Mouse (Mus musculus) liver, embryonic 12.5 days (tissue): ENCODE measurements at regions not wholly inside any gene's neighbourhood (a gene's known extent, or its start where the extent isn't known, plus 50 kb on each side); places are given as distances from the start of the nearest gene placed in this dataset.

ENCODE experiments used
- ATAC-seq: fragments of 200-750 bp; cut with Nextera tagmentation; 2 replicates; pipeline ENCODE4 v1.8.0; 2017; ENCODE audit warnings: moderate number of reproducible peaks, mild to moderate bottlenecking, moderate library complexity
- H3K27ac ChIP-seq: fragments of 300-500 bp; sonication (generic); 2 replicates; pipeline ENCODE4 v1.5.1; 2016; ENCODE audit warnings: mild to moderate bottlenecking
- H3K27me3 ChIP-seq: fragments of 300-500 bp; sonication (generic); replicated peaks from 2 replicates; pipeline ENCODE4 v1.6.1; 2016; ENCODE audit warnings: mild to moderate bottlenecking, moderate library complexity
- H3K36me3 ChIP-seq: fragments of 300-500 bp; sonication (generic); 2 replicates; pipeline ENCODE4 v1.6.1; 2016; ENCODE audit warnings: mild to moderate bottlenecking, moderate library complexity
- H3K4me1 ChIP-seq: fragments of 300-500 bp; sonication (generic); 2 replicates; pipeline ENCODE4 v1.6.1; 2016
- H3K4me2 ChIP-seq: fragments of 300-500 bp; sonication (generic); 2 replicates; pipeline ENCODE4 v1.6.1; 2016; ENCODE audit warnings: mild to moderate bottlenecking, moderate library complexity
- H3K4me3 ChIP-seq: fragments of 300-500 bp; sonication (generic); 2 replicates; pipeline ENCODE4 v1.5.1; 2016; ENCODE audit warnings: mild to moderate bottlenecking, moderate library complexity
- H3K9ac ChIP-seq: fragments of 300-500 bp; sonication (generic); 2 replicates; pipeline ENCODE4 v1.6.1; 2016; ENCODE audit warnings: mild to moderate bottlenecking, moderate library complexity
- H3K9me3 ChIP-seq: fragments of 300-500 bp; sonication (generic); replicated peaks from 2 replicates; pipeline ENCODE4 v1.6.1; 2016; ENCODE audit warnings: mild to moderate bottlenecking, moderate library complexity
- WGBS: fragments of 180-500 bp; shearing (Covaris S2); methylation state at CpG from one replicate; pipeline ENCODE4 v1.1.7; 2016; ENCODE audit not compliant: insufficient replicate concordance; 5-methylcytosine and 5-hydroxymethylcytosine counted together

DNA sequence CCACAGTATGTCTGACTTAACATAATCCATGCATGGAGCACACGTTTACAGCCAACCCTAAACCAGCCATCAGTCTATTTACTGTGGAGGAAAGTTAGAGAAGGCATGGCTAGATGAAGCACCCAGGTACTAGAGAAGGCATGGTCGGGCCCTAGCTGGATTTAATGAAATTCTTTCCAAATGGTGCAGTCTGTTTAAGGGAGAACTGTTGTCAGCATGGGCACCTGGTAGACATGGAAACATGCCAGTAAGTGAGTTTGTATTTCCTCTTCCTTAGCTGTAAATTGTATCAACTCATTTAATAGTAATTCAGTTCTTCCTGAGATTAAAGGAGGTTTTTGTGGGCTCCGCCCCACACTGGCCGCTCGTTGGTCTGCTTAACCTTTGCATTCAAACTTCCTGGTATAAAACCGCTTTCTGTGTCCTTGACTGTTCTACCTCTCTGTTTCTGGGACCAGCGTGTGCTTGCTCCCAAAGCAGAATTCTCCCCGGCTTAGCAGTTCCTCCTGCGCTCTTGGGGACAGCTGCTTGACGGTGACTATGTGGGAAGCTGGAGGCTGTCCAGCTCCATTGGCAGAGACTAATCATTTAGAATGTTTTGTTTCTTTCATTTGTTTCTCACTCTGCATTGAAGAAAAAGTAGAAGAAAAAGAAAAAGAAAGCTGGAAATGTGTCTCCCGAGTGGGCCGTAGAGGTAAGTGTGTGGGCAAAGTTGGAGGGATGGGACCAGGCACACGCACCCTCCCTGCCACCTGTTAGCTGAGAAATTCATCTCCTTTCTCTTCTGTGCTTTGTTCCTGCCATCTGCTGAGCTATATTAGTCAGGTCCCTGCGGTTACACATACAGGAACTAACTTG is 96.0 kb upstream of the St6galnac5 start:
- H3K9ac ChIP-seq = no peak overlapping the region

DNA sequence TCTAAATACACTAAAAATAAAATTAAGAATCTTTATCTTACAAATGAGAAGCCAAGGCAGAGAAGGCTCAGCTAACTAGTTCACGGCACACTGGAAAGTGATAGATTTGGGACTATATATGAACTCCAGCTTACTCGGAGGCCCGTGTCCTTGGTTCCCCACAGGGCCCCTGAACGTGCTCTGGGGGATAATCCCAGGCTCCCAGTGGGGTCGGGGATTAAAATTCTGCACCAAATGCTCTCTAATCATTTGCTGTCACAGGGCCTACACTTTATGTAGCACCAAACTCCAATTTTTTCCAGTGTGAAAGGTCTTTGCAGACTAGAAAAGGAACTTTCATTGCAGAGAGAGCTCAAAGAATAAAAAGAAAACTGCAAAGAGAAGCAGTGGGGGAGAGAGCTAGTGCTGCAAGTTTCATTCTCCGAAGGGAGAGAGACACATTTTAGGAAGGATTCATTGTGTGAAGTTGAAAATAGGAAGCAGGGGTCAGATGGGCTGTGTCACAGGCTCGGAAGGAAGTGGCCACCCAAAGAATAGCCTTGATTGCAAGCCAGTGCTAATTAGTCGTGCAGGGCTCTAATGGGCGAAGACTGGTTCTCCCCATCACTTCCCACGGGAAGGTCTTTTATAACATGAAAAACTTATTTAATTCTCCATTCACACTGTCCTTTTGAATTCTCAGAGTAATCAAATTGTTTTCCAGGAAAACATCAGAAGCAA is 90.3 kb upstream of the St6galnac5 start:
- Histone ChIP-seq H3K4me1 (peaks cover 30% of the 10 kb centered on the region), H3K27ac (no peak overlapping the region), H3K4me3 (no peak overlapping the region), H3K9me3 (no peaks in the 10 kb centered on the region), H3K4me2 (no peak overlapping the region), H3K27me3 (peaks cover 12% of the 10 kb centered on the region; the same call in 1 of the 2 replicates), H3K36me3 (no peaks in the 10 kb centered on the region), H3K9ac (no peak overlapping the region)
- ATAC-seq = no peak
- 54% methylated on average over 10 of the region's 10 CpGs for WGBS

More for the DNA sequence above, 96.0 kb upstream of the St6galnac5 start:
- Histone ChIP-seq H3K27ac (no peak overlapping the region), H3K4me3 (no peak overlapping the region), H3K36me3 (no peaks in the 10 kb centered on the region), H3K27me3 (peaks cover 11% of the 10 kb centered on the region; the same call in 1 of the 2 replicates), H3K4me1 (no peaks in the 10 kb centered on the region), H3K9me3 (no peaks in the 10 kb centered on the region), H3K4me2 (no peak overlapping the region)
- 66% methylated on average over 14 of the region's 14 CpGs for WGBS
- ATAC-seq = no peak

DNA sequence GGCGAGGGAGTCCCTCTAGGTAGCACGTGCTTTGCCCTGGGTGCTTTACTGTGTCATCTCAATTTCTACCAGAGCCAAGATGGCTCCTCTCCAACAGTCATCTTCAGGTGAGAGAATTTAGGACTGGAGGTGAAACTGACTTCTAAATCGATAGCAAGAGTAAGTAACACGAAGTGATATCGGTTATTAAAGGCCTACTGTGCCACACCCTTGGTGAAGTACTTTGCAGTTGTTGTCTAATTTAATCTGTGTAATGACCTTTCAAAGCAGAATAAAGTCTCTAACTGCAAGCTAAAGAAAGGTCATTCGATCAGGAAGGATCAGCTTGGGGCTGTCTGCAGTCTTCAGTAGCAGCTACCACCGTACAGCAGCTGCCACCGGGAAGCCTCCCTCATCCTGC is 89.5 kb upstream of the St6galnac5 start:
- Histone ChIP-seq H3K9ac (no peak overlapping the region), H3K27me3 (peaks cover 14% of the 10 kb centered on the region; the same call in 1 of the 2 replicates), H3K9me3 (no peaks in the 10 kb centered on the region), H3K4me2 (peak overlapping the region; percentile 17), H3K4me3 (no peak overlapping the region), H3K27ac (peak overlapping the region; percentile 46), H3K36me3 (no peaks in the 10 kb centered on the region), H3K4me1 (peaks cover 30% of the 10 kb centered on the region)
- WGBS = 74% methylated on average over 8 of the region's 8 CpGs
- ATAC-seq = peak; percentile 42

DNA sequence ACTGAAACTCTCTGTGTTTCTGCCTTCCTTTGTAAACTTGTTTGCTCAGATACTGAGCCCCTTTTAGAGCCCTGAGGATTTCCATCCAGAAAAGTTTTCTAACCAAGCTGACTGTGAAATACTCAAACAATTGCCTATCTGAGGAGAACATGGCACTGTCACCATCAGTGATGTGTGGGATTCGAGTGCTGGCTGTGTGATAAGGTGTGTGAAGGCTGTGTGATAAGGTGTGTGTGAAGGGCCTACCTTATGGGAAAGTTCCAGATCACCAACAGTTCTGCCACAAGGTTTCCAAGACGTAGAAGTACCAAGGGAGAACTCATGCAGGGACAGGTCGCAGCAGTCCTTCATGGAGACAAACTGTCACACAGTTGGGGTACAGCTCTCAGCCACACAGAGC is 89.1 kb upstream of the St6galnac5 start:
- Histone ChIP-seq H3K27me3 (peaks cover 14% of the 10 kb centered on the region; the same call in 1 of the 2 replicates), H3K9ac (no peak overlapping the region), H3K36me3 (no peaks in the 10 kb centered on the region), H3K4me2 (peak overlapping the region; percentile 17), H3K27ac (peak overlapping the region; percentile 46), H3K9me3 (no peaks in the 10 kb centered on the region), H3K4me1 (peaks cover 30% of the 10 kb centered on the region), H3K4me3 (no peak overlapping the region)
- ATAC-seq = peak; percentile 96
- WGBS = 30% methylated on average over 3 of the region's 3 CpGs

DNA sequence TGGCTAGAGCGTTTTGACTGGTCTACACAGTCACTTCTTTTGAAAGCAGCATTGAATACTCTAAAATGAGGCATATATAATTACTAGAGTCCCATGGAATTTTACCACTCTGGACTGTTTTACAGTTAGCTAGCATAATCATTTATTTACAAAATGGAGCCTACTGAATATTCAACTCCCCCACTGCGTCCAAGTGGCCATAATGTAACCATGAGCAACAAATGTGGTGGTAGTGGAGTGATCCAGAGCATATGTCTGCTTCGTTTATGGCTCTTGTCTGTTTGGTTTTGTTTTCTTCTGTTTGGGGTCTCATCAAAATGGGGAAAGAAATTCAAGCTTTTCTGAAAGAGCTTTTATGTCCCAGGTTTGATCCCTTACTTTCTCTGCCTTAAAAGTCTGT is 83.8 kb upstream of the St6galnac5 start:
- ATAC-seq = no peak

DNA sequence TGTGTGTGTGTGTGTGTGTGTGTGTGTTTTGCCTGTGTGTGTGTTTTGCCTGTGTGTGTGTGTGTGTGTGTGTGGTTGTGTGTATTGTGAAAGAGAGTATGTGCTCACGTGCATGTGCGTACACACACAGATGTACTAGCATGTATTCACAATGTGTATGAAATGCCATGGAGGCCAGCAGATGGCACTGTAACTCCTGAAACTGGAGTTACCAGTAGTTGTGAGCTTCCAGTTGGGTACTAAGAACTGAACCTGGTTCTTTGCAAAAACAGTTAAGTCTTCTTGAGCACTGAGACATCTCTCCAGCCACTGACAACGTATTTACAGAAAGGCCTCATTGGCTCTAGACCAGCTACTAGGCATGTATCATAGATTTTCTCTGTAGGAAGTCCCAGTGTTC is 71.1 kb upstream of the St6galnac5 start:
- WGBS = 81% methylated on average over 3 of the region's 3 CpGs
- H3K36me3 ChIP-seq = no peaks in the 10 kb centered on the region
- no peak overlapping the region for H3K27ac ChIP-seq
- H3K9ac ChIP-seq = no peak overlapping the region
- H3K27me3 ChIP-seq = no peaks in the 10 kb centered on the region
- H3K4me3 ChIP-seq = no peak overlapping the region
- no peak overlapping the region for H3K4me2 ChIP-seq
- no peaks in the 10 kb centered on the region for H3K9me3 ChIP-seq
- no peaks in the 10 kb centered on the region for H3K4me1 ChIP-seq
- ATAC-seq = no peak

More for the DNA sequence above, 83.8 kb upstream of the St6galnac5 start:
- Histone ChIP-seq H3K9ac (no peak overlapping the region), H3K4me2 (no peak overlapping the region), H3K36me3 (no peaks in the 10 kb centered on the region), H3K9me3 (no peaks in the 10 kb centered on the region), H3K4me1 (peaks cover 14% of the 10 kb centered on the region), H3K27ac (no peak overlapping the region), H3K4me3 (no peak overlapping the region), H3K27me3 (0 out of 2 replicates have a peak, but pooled peaks cover 7% of the 10 kb centered on the region)
- 45% methylated on average over 3 of the region's 3 CpGs for WGBS

DNA sequence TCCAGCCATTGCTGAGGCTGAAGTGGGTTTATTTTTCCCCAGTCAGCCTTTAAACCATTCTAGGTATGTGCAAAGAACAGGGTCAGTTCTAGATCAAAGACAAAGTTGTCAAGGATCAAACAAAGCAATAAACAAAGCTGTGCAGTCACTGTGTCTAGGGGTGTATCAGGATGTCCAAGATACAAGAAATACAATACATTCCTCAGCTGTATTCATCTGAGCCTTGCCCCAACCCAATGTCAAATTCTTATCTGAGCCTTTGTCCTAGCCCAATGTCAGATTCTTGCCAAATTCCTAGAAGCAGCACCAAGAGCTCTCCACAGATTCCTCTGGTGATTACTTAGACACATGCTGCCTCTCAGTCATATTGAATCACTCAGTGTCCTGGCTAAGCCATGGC is 69.5 kb upstream of the St6galnac5 start:
- no peak overlapping the region for H3K27ac ChIP-seq
- no peaks in the 10 kb centered on the region for H3K4me1 ChIP-seq
- no peak overlapping the region for H3K4me3 ChIP-seq
- H3K27me3 ChIP-seq = no peaks in the 10 kb centered on the region
- H3K9me3 ChIP-seq = 0 out of 2 replicates have a peak, but pooled peaks cover 3% of the 10 kb centered on the region
- no peaks in the 10 kb centered on the region for H3K36me3 ChIP-seq
- no peak overlapping the region for H3K9ac ChIP-seq
- no peak overlapping the region for H3K4me2 ChIP-seq
- no peak for ATAC-seq

DNA sequence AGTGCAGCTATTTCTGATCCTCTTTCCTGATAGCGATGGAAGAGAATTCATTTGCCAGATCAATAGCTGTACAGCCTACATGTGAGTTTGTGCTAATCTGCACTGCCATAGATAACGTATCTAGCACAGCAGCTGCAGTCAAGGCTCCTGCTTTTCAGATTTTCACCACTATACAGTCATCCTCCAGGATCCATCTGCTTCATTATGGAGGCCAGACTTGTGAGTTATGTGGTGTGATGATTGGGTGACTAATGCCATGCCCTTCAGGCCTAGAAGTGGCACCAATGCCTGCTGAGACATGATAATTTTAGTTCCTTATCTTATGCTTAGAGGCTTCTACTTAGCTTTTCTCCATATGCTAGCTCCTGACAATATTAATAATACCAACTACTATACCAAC is 63.3 kb upstream of the St6galnac5 start:
- H3K4me3 ChIP-seq = no peak overlapping the region
- H3K9ac ChIP-seq = no peak overlapping the region
- 61% methylated on average over 2 of the region's 2 CpGs for WGBS
- H3K36me3 ChIP-seq = no peaks in the 10 kb centered on the region
- ATAC-seq = peak; percentile 57
- no peak overlapping the region for H3K4me2 ChIP-seq
- no peaks in the 10 kb centered on the region for H3K27me3 ChIP-seq
- H3K27ac ChIP-seq = no peak overlapping the region
- no peaks in the 10 kb centered on the region for H3K4me1 ChIP-seq
- 0 out of 2 replicates have a peak, but pooled peaks cover 3% of the 10 kb centered on the region for H3K9me3 ChIP-seq

DNA sequence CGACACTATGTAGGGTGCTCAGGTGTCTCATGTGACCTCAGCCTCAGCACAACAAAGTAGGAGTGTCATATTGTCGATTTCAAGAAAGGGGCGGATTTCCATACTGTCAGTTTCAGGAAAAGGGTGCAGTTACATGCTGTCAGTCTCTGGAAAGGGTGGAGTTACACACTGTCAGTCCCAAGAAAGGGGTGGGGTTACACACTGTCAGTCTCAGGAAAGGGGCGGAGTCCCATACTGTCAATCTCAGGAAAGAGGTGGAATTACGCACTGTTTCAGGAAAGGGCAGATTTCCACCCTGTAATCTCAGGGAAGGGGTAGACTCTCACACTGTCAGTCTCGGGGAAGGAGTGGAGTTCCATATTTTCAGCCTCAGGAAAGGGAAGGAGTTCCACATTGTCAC is 51.9 kb upstream of the St6galnac5 start:
- no peak for ATAC-seq

More for the DNA sequence above, 51.9 kb upstream of the St6galnac5 start:
- no peak overlapping the region for H3K27ac ChIP-seq
- H3K36me3 ChIP-seq = no peaks in the 10 kb centered on the region
- H3K9me3 ChIP-seq = no peaks in the 10 kb centered on the region
- no peak overlapping the region for H3K4me3 ChIP-seq
- no peaks in the 10 kb centered on the region for H3K27me3 ChIP-seq
- H3K4me2 ChIP-seq = no peak overlapping the region
- no peaks in the 10 kb centered on the region for H3K4me1 ChIP-seq
- WGBS = 64% methylated on average over 6 of the region's 6 CpGs
- H3K9ac ChIP-seq = no peak overlapping the region
